Mouse (Mus musculus) CD4-positive naive resting alpha-beta T cell, adult 76 days (primary cell): ENCODE results near the gene Ldhc. TPM values are rescaled to one million over a fixed set of nuclear protein-coding genes. Genes with fewer than 3 reads are reported as not detected.

Experiments
- total RNA-seq: library from RNA; stranded (reverse); gene quantifications from one replicate; pipeline ENCODE4 v1.2.4, GENCODE M21; 2023

The Ldhc gene
- not detected for total RNA-seq

DNA sequence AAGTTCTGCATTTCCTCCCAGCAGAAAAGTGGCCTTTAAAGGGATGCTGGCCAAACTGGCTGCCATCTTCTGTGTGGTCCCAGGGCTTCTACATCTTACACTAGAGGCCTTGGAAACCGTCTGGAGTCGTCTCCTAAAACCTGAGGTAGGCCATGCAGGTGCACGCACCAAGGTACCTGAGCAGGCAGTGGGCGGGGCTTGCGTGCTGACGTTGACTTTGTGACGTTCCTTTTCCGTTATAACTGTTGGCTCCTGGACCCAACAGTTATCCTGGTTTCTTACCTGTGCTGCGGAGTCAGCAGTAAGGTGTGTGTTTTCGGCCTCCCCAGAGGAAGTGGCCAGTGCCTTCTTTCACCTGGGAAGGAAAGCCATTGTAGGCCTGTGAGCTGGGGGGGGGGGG lies at the start of gene Ldhc:
TSS of gene Ldhc (plus strand) at position 208 of the 400 bp plus-strand sequence.

GRCm38 (mm10) chr7:46840787-46841525 lies 20.0 kb upstream of the Ldhc start, which contains the start of gene Ldha:
Ldha (plus strand) TSS chr7:46841475.

GRCm38 (mm10) chr7:46919551-46920176 lies 58.7 kb downstream of the Ldhc start, which contains the start of gene Tsg101:
Tsg101 (minus strand) TSS chr7:46919969.

Other genes starting within 250 kb of the Ldhc start
- gene Sergef, start 221.4 kb upstream of the Ldhc start, total RNA-seq = 22.1 TPM
- gene Tph1, start 188.7 kb upstream of the Ldhc start, total RNA-seq = not detected
- 12.7 TPM for gene Saal1, start 150.5 kb upstream of the Ldhc start, total RNA-seq
- gene Saa3, start 145.5 kb upstream of the Ldhc start, total RNA-seq = not detected
- not detected for gene Saa4, start 128.6 kb upstream of the Ldhc start, total RNA-seq
- gene Saa1, start 118.2 kb upstream of the Ldhc start, total RNA-seq = not detected
- not detected for gene Saa2, start 109.4 kb upstream of the Ldhc start, total RNA-seq
- 41.2 TPM for gene Hps5, start 65.1 kb upstream of the Ldhc start, total RNA-seq
- 61.1 TPM for gene Gtf2h1, start 65.1 kb upstream of the Ldhc start, total RNA-seq
- gene Ldha, start 19.7 kb upstream of the Ldhc start, total RNA-seq = 259 TPM
- 67.9 TPM for gene Tsg101, start 58.8 kb downstream of the Ldhc start, total RNA-seq
- 7.9 TPM for gene Uevld, start 97.3 kb downstream of the Ldhc start, total RNA-seq
- not detected for gene Gm9999, start 122.4 kb downstream of the Ldhc start, total RNA-seq
- 74.3 TPM for gene Spty2d1, start 147.2 kb downstream of the Ldhc start, total RNA-seq
- 5.9 TPM for gene Tmem86a, start 189.4 kb downstream of the Ldhc start, total RNA-seq